Mouse (Mus musculus) hindbrain, embryonic 13.5 days (tissue): ENCODE measurements around the gene Kcmf1. TPM values are rescaled to one million over a fixed set of nuclear protein-coding genes. Genes with fewer than 3 reads are reported as not detected.

Experiments used
- ATAC-seq: fragments of 200-750 bp; cut with Nextera tagmentation; 2 replicates; pipeline ENCODE4 v1.8.0; 2017; ENCODE audit warnings: moderate TSS enrichment; ENCODE audit not compliant: low FRiP score
- H3K27ac ChIP-seq: fragments of 300-500 bp; sonication (generic); 2 replicates; pipeline ENCODE4 v1.5.1; 2015; ENCODE audit warnings: inconsistent platforms, mild to moderate bottlenecking, moderate library complexity
- H3K27me3 ChIP-seq: fragments of 300-500 bp; sonication (generic); 2 replicates; pipeline ENCODE4 v1.6.1; 2015; ENCODE audit warnings: mild to moderate bottlenecking, inconsistent platforms
- H3K36me3 ChIP-seq: fragments of 300-500 bp; sonication (generic); 2 replicates; pipeline ENCODE4 v1.6.1; 2015; ENCODE audit warnings: mild to moderate bottlenecking, inconsistent platforms
- H3K4me1 ChIP-seq: fragments of 300-500 bp; sonication (generic); replicated peaks from 2 replicates; pipeline ENCODE4 v1.6.1; 2015; ENCODE audit warnings: inconsistent platforms
- H3K4me2 ChIP-seq: fragments of 300-500 bp; sonication (generic); 2 replicates; pipeline ENCODE4 v1.6.1; 2015; ENCODE audit warnings: inconsistent platforms, mild to moderate bottlenecking, moderate library complexity
- H3K4me3 ChIP-seq: fragments of 300-500 bp; sonication (generic); 2 replicates; pipeline ENCODE4 v1.5.1; 2015; ENCODE audit warnings: mild to moderate bottlenecking, inconsistent platforms
- H3K9ac ChIP-seq: fragments of 300-500 bp; sonication (generic); 2 replicates; pipeline ENCODE4 v1.6.1; 2015; ENCODE audit warnings: mild to moderate bottlenecking, inconsistent platforms
- H3K9me3 ChIP-seq: fragments of 300-500 bp; sonication (generic); 2 replicates; pipeline ENCODE4 v1.6.1; 2016; ENCODE audit warnings: inconsistent platforms
- WGBS: fragments of 180-500 bp; shearing (Covaris S2); methylation state at CpG from one replicate; pipeline ENCODE4 v1.1.7; 2015; 5-methylcytosine and 5-hydroxymethylcytosine counted together
- polyA plus RNA-seq: library from polyadenylated mRNA; unstranded; fragments of >200 nt; fragmentation: Nextera tagmentation; extraction: Ambion mirVana; gene quantifications from 2 replicates; pipeline ENCODE4 v1.2.1, GENCODE M21; 2015

Gene Kcmf1
- polyA plus RNA-seq, 1 experiment from 2014 or later = 29.3 TPM

GRCm38 (mm10) chr6:72794870-72795269 is 104.9 kb downstream of the Kcmf1 start:
- Histone ChIP-seq H3K9me3 (no peaks in the 10 kb centered on the region), H3K4me3 (no peak overlapping the region), H3K4me2 (no peak overlapping the region), H3K27ac (no peak overlapping the region), H3K9ac (no peak overlapping the region), H3K4me1 (0 out of 2 replicates have a peak, but pooled peaks cover 4% of the 10 kb centered on the region), H3K36me3 (no peaks in the 10 kb centered on the region), H3K27me3 (peaks cover 18% of the 10 kb centered on the region)
- whole genome bisulfite sequencing = 39% methylated on average over 7 of the region's 7 CpGs
- no peak for ATAC-seq

GRCm38 (mm10) chr6:72792641-72793040 is 107.1 kb downstream of the Kcmf1 start:
- 95% methylated on average over 8 of the region's 8 CpGs for WGBS
- no peaks in the 10 kb centered on the region for H3K36me3 ChIP-seq
- no peak overlapping the region for H3K27ac ChIP-seq
- peaks cover 34% of the 10 kb centered on the region for H3K27me3 ChIP-seq
- H3K4me1 ChIP-seq = peaks cover 20% of the 10 kb centered on the region
- no peak overlapping the region for H3K4me3 ChIP-seq
- H3K4me2 ChIP-seq = no peak overlapping the region
- no peak for ATAC-seq
- H3K9ac ChIP-seq = no peak overlapping the region
- H3K9me3 ChIP-seq = no peaks in the 10 kb centered on the region

Other genes with a start within 250 kb of the Kcmf1 start
- 7.4 and 8.0 TPM in 2 replicates for gene Tcf7l1, start 110.7 kb downstream of the Kcmf1 start, polyA plus RNA-seq
- gene Tmsb10, start 58.8 kb upstream of the Kcmf1 start, polyA plus RNA-seq = 5,412 and 5,881 TPM in 2 replicates